Mouse (Mus musculus): ENCODE measurements around the gene Krtap5-1. TPM values are rescaled to one million over a fixed set of nuclear protein-coding genes. Genes with fewer than 3 reads are reported as not detected.
"Not testable (repeated sequence)": the region's sequence is repeated elsewhere in the genome, so short reads cannot be mapped to it uniquely, and the experiment has no call there.

Gene Krtap5-1
- polyA plus RNA-seq, 1 experiment from 2014 or later: not detected

DNA sequence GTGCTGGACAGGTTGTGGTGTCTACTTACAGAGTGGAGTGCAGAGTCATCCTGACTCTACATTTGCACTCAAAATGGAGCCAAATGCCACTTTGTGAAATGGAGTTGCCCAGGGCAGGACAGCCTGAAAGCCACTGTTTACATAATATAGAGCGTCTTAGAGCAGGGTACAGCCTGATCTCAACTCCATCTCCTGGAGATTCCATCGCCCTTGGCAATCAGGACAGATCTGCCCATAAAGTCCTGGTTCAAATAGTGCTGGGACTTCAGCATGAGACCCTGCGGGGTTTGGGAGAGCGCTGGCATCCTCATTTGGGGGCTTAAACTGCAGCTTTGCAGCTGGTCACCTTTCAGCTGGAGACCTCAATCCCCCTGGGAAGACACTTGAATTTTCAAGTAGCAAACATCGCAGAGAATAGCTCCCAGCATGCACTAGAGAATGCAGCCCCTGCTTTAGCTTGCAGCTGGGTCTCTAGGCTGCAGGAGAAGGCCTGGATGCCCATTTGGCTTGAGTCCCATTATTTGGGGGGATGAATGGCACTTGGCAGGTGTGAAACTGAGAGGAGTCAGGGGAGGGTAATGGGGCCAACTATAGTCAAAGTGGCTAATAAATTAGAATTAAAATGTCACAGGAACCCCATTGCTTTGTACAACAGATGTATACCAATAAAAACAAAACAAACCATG, 17.8 kb upstream of the Krtap5-1 start:
- WGBS: 58% methylated on average over 5 of the region's 5 CpGs
- Histone ChIP-seq H3K4me1 (ENCODE audit: control insufficient read depth, insufficient read depth, low read length) (peaks cover 5% of the 10 kb centered on the region; the same call in 1 of the 2 replicates), H3K4me2 (ENCODE audit: low read depth, low read length) (no peak overlapping the region), H3K9me3 (replicated peaks; ENCODE audit: control insufficient read depth, low read length) (no peaks in the 10 kb centered on the region), H3K36me3 (ENCODE audit: control insufficient read depth, insufficient read depth) (no peaks in the 10 kb centered on the region), H3K4me3 (ENCODE audit: low read length) (no peak overlapping the region), H3K27me3 (ENCODE audit: control insufficient read depth, insufficient read depth, low read length) (no peaks in the 10 kb centered on the region), H3K9ac (ENCODE audit: low read length) (no peak overlapping the region), H3K27ac (ENCODE audit: low read length) (no peak overlapping the region)
- ATAC-seq (replicated peaks; ENCODE audit: extremely low read depth, insufficient read depth, low FRiP score): no peak

DNA sequence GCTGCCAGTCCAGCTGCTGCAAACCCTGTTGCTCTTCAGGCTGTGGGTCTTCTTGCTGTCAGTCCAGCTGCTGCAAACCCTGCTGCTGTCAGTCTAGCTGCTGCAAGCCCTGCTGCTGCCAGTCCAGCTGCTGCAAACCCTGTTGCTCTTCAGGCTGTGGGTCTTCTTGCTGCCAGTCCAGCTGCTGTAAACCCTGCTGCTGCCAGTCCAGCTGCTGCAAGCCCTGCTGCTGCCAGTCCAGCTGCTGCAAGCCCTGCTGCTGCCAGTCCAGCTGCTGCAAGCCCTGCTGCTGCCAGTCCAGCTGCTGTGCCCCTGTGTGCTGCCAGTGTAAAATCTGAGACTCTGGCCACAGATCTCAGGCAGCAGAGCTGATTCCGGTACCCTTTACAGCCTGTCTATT, 7.0 kb upstream of the Krtap5-1 start:
- not testable (repeated sequence) for H3K4me1 ChIP-seq (ENCODE audit: control insufficient read depth, insufficient read depth, low read length); H3K9me3 ChIP-seq (replicated peaks; ENCODE audit: control insufficient read depth, low read length); H3K27me3 ChIP-seq (ENCODE audit: control insufficient read depth, insufficient read depth, low read length); H3K27ac ChIP-seq (ENCODE audit: low read length); ATAC-seq (replicated peaks; ENCODE audit: extremely low read depth, insufficient read depth, low FRiP score); H3K4me2 ChIP-seq (ENCODE audit: low read depth, low read length); H3K9ac ChIP-seq (ENCODE audit: low read length); H3K4me3 ChIP-seq (ENCODE audit: low read length); H3K36me3 ChIP-seq (ENCODE audit: control insufficient read depth, insufficient read depth)
- WGBS: 76% methylated on average over 1 of the region's 1 CpGs

DNA sequence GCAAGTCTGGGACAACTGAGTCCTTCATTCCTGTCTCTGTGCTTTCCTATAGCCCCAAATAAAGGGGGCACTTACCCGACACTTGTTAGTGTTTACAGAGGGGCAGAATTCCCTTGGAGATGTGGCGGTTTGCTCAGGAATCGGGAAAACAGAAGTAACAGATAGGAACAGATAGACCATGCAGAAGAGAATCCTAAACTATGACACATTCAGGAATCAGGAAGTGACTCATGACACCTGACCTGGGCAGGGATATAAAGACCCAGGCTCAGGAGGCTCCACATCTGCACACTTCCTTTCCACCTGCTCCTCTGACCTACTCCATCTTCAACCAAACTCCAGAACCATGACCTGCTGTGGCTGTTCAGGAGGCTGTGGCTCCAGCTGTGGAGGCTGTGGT, 6.3 kb upstream of the Krtap5-1 start, which contains the start of gene Krtap5-4:
Gene Krtap5-4, plus strand, starts transcription at position 301 of the 400 bp plus-strand sequence.
- Histone ChIP-seq H3K4me3 (ENCODE audit: low read length) (no peak within 1 kb of the TSS), H3K27ac (ENCODE audit: low read length) (no peak within 1 kb of the TSS), H3K9ac (ENCODE audit: low read length) (no peak within 1 kb of the TSS), H3K27me3 (ENCODE audit: control insufficient read depth, insufficient read depth, low read length) (no peaks in the 10 kb centered on the region), H3K4me1 (ENCODE audit: control insufficient read depth, insufficient read depth, low read length) (no peaks in the 10 kb centered on the region), H3K4me2 (ENCODE audit: low read depth, low read length) (no peak within 1 kb of the TSS), H3K9me3 (replicated peaks; ENCODE audit: control insufficient read depth, low read length) (no peaks in the 10 kb centered on the region), H3K36me3 (ENCODE audit: control insufficient read depth, insufficient read depth) (no peaks in the 10 kb centered on the region)
- WGBS: 36% methylated on average over 3 of the region's 3 CpGs
- no peak for ATAC-seq (replicated peaks; ENCODE audit: extremely low read depth, insufficient read depth, low FRiP score)

DNA sequence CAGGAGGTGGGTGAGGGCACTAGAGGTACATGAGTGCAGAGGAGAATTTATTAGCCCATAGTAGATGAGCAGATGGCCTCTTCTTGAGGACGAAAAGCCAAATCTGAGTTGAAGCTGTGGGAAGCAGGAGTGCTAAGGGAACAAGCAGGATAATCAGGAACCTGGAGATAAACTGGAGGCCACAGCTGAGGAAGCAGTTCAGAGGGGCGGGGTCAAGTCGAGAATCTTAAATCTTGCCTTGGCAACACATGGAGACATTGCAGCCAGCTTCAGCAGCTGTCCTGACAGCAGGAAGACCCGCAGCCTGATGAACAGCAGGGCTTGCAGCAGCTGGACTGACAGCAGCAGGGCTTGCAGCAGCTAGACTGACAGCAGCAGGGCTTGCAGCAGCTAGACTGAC, 810 bp downstream of the Krtap5-1 start:
- H3K4me3 ChIP-seq (ENCODE audit: low read length); H3K36me3 ChIP-seq (ENCODE audit: control insufficient read depth, insufficient read depth); H3K4me1 ChIP-seq (ENCODE audit: control insufficient read depth, insufficient read depth, low read length); H3K27me3 ChIP-seq (ENCODE audit: control insufficient read depth, insufficient read depth, low read length); H3K9ac ChIP-seq (ENCODE audit: low read length); H3K4me2 ChIP-seq (ENCODE audit: low read depth, low read length); ATAC-seq (replicated peaks; ENCODE audit: extremely low read depth, insufficient read depth, low FRiP score); H3K9me3 ChIP-seq (replicated peaks; ENCODE audit: control insufficient read depth, low read length); H3K27ac ChIP-seq (ENCODE audit: low read length): not testable (repeated sequence)
- 15% methylated on average over 4 of the region's 4 CpGs for WGBS

DNA sequence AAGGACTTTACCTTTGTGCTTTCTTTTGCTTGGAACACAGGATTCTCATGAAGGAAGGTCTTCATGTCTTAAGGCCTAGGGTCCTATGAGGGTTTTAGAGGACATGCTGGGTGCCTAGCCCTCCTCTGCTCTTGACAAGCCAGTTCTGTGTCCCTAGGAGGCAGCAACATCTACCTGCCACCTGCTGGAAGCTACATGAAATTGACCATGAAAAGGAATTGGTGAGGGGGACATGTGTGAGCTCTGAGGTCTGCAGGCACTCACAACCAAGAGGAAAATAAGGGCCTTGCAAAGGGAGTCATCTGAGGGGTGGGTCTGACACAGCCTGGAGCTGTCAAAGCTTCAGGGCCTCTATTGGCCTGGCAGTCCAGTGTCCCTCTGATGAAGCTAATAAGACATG, 1.5 kb downstream of the Krtap5-1 start:
- ATAC-seq (replicated peaks; ENCODE audit: extremely low read depth, insufficient read depth, low FRiP score): no peak
- H3K27me3 ChIP-seq (ENCODE audit: control insufficient read depth, insufficient read depth, low read length): no peaks in the 10 kb centered on the region

DNA sequence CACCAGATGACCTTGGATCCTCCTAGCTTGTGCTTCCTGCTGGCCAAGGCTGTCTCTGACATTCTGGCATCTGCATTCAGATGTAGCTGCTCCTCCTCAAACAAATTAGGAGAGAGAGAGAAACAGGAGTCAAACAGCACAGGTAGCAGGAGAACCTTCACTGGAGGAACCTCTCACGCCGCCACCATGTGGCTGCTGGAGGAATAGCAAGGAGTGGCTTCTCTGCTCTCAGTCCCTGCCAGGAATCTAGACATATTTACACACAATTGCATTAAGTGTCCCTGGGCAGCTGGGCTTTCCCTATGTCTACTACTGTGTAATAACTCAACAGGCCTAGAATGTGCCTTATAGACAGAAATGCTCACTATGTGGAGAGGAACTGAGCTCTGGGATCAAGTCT, 3.1 kb downstream of the Krtap5-1 start:
- not testable (repeated sequence) for ATAC-seq (replicated peaks; ENCODE audit: extremely low read depth, insufficient read depth, low FRiP score); H3K9ac ChIP-seq (ENCODE audit: low read length); H3K4me2 ChIP-seq (ENCODE audit: low read depth, low read length); H3K27me3 ChIP-seq (ENCODE audit: control insufficient read depth, insufficient read depth, low read length); H3K9me3 ChIP-seq (replicated peaks; ENCODE audit: control insufficient read depth, low read length); H3K27ac ChIP-seq (ENCODE audit: low read length); H3K4me1 ChIP-seq (ENCODE audit: control insufficient read depth, insufficient read depth, low read length); H3K4me3 ChIP-seq (ENCODE audit: low read length); H3K36me3 ChIP-seq (ENCODE audit: control insufficient read depth, insufficient read depth)
- 0% methylated on average over 2 of the region's 2 CpGs for WGBS

More for the DNA sequence above, 1.5 kb downstream of the Krtap5-1 start:
- Histone ChIP-seq H3K27ac (ENCODE audit: low read length) (no peak overlapping the region), H3K36me3 (ENCODE audit: control insufficient read depth, insufficient read depth) (no peaks in the 10 kb centered on the region), H3K9ac (ENCODE audit: low read length) (no peak overlapping the region), H3K9me3 (replicated peaks; ENCODE audit: control insufficient read depth, low read length) (no peaks in the 10 kb centered on the region), H3K4me3 (ENCODE audit: low read length) (no peak overlapping the region), H3K4me1 (ENCODE audit: control insufficient read depth, insufficient read depth, low read length) (peaks cover 9% of the 10 kb centered on the region; the same call in 1 of the 2 replicates), H3K4me2 (ENCODE audit: low read depth, low read length) (no peak overlapping the region)

DNA sequence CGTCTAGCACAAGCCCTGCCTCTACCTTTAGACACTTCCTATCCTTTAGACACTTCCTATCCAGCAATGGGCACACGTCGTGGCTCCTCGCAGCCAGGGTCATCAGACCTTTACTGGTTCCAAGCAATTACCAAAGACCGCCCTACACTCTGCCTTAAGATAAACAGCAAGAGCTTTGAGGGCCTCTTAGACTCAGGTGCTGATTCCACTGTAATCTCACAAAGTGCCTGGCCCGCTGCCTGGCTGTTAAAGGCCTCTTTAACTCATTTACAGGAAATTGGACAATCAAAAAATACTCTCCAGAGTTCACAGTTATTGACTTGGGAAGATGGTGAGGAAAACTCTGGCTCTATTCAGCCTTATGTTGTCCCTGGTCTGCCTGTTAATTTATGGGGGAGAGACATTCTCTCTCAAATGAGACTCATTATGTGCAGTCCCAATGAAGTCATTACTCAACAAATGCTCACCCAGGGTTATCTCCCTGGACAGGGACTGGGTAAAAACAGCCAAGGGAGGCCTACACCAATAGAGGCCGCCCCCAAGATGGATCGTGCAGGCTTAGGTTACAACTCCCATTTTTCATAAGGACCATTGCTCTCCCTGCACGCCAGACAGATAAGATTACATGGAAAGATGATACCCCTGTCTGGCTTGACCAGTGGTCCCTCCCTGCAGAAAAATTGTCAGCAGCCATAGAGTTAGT, 10.9 kb downstream of the Krtap5-1 start:
- peaks cover 17% of the 10 kb centered on the region for H3K4me1 ChIP-seq (ENCODE audit: control insufficient read depth, insufficient read depth, low read length)
- H3K27me3 ChIP-seq (ENCODE audit: control insufficient read depth, insufficient read depth, low read length); H3K27ac ChIP-seq (ENCODE audit: low read length); H3K9ac ChIP-seq (ENCODE audit: low read length); H3K4me2 ChIP-seq (ENCODE audit: low read depth, low read length); ATAC-seq (replicated peaks; ENCODE audit: extremely low read depth, insufficient read depth, low FRiP score); H3K9me3 ChIP-seq (replicated peaks; ENCODE audit: control insufficient read depth, low read length); H3K36me3 ChIP-seq (ENCODE audit: control insufficient read depth, insufficient read depth); H3K4me3 ChIP-seq (ENCODE audit: low read length): not testable (repeated sequence)
- WGBS: 54% methylated on average over 9 of the region's 9 CpGs

DNA sequence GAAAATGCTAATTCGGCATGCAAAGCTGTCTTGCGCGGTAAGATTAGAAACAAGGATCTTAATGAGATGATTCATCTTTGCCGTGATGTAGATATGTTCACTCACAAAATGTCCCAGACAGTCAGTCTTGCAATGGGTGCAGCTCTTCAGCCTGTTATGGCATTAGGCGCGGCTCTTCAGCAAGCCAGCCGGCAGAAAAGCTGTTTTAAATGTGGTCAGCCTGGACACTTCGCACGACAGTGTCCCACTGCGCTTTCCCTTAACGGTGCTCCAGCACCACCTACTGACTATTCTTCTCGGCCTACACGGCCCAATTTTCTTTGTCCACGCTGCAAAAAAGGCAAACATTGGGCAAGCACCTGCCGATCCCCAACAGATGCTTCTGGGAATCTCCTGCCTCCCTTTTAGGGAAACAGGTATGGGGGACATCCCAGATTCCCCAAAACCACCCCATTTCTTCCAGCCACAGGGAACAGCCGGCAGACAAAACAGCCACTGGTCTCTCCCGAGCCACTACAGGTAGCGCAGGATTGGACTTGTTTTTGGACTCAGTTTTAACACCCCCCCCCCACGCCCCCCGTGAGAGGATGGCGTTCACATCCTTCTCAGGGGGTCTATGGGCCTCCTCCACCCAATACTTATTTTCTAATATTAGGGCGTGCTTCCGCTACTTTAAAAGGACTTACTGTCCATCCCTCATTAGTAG, 11.6 kb downstream of the Krtap5-1 start:
- H3K9ac ChIP-seq (ENCODE audit: low read length): peak overlapping the region; percentile 77

DNA sequence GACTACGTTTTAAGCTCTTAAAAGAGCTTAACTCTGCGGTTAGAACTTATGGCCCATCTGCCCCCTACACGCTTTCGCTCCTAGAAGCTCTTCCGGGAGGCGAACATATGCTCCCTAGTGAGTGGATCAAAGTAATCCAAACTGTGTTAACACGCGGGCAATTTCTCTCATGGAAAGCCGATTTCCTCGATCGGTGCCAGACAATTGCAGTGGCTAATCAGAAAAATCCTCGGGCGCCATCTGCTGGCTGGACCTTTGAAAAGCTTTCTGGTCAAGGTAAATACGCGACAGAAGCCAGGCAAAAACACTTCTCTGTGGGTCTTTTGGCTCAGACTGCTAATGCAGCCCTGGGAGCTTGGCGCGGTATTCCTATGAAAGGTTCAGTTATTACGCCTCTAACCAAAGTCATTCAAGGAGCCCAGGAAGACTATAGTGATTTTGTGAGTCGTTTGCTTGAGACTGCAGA, 12.3 kb downstream of the Krtap5-1 start:
- Histone ChIP-seq H3K4me2 (ENCODE audit: low read depth, low read length) (peak overlapping the region; percentile 79), H3K36me3 (ENCODE audit: control insufficient read depth, insufficient read depth) (no peaks in the 10 kb centered on the region), H3K27me3 (ENCODE audit: control insufficient read depth, insufficient read depth, low read length) (peaks cover 2% of the 10 kb centered on the region; the same call in 1 of the 2 replicates), H3K4me1 (ENCODE audit: control insufficient read depth, insufficient read depth, low read length) (peaks cover 17% of the 10 kb centered on the region), H3K27ac (ENCODE audit: low read length) (peak overlapping the region; percentile 84), H3K9me3 (replicated peaks; ENCODE audit: control insufficient read depth, low read length) (no peaks in the 10 kb centered on the region), H3K4me3 (ENCODE audit: low read length) (peak overlapping the region; percentile 79), H3K9ac (ENCODE audit: low read length) (peak overlapping the region; percentile 77)
- ATAC-seq (replicated peaks; ENCODE audit: extremely low read depth, insufficient read depth, low FRiP score): peak; percentile 71
- WGBS: under 1% methylated on average over 19 of the region's 19 CpGs

More for the DNA sequence above, 11.6 kb downstream of the Krtap5-1 start:
- Histone ChIP-seq H3K36me3 (ENCODE audit: control insufficient read depth, insufficient read depth) (no peaks in the 10 kb centered on the region), H3K4me3 (ENCODE audit: low read length) (peak overlapping the region; percentile 79), H3K4me2 (ENCODE audit: low read depth, low read length) (peak overlapping the region; percentile 79), H3K9me3 (replicated peaks; ENCODE audit: control insufficient read depth, low read length) (no peaks in the 10 kb centered on the region), H3K4me1 (ENCODE audit: control insufficient read depth, insufficient read depth, low read length) (peaks cover 17% of the 10 kb centered on the region), H3K27ac (ENCODE audit: low read length) (peak overlapping the region; percentile 49), H3K27me3 (ENCODE audit: control insufficient read depth, insufficient read depth, low read length) (peaks cover 2% of the 10 kb centered on the region; the same call in 1 of the 2 replicates)
- 23% methylated on average over 23 of the region's 23 CpGs for WGBS
- ATAC-seq (replicated peaks; ENCODE audit: extremely low read depth, insufficient read depth, low FRiP score): peak; percentile 56

All from heart, embryonic 16.5 days (tissue).